Mouse (Mus musculus) intestine, embryonic 16.5 days (tissue): ENCODE measurements around the gene Zdhhc14. TPM values are rescaled to one million over a fixed set of nuclear protein-coding genes. Genes with fewer than 3 reads are reported as not detected.

Experiments used
- ATAC-seq: fragments of 200-750 bp; cut with Nextera tagmentation; 2 replicates; pipeline ENCODE4 v1.8.0; 2017; ENCODE audit warnings: moderate TSS enrichment, moderate library complexity
- H3K27ac ChIP-seq: fragments of 300-500 bp; sonication (generic); 2 replicates; pipeline ENCODE4 v1.5.1; 2014; ENCODE audit warnings: mild to moderate bottlenecking, low read length
- H3K27me3 ChIP-seq: fragments of 300-500 bp; sonication (generic); replicated peaks from 2 replicates; pipeline ENCODE4 v1.6.1; 2014; ENCODE audit warnings: low read length, control low read depth, mixed read lengths; ENCODE audit not compliant: control insufficient read depth, insufficient read depth
- H3K36me3 ChIP-seq: fragments of 300-500 bp; sonication (generic); 2 replicates; pipeline ENCODE4 v1.6.1; 2014; ENCODE audit warnings: low read length, control low read depth; ENCODE audit not compliant: control insufficient read depth, insufficient read depth
- H3K4me1 ChIP-seq: fragments of 300-500 bp; sonication (generic); 2 replicates; pipeline ENCODE4 v1.6.1; 2014; ENCODE audit warnings: low read length, control low read depth, mixed read lengths; ENCODE audit not compliant: control insufficient read depth, insufficient read depth
- H3K4me2 ChIP-seq: fragments of 300-500 bp; sonication (generic); 2 replicates; pipeline ENCODE4 v1.6.1; 2014; ENCODE audit warnings: low read depth, low read length, control low read depth
- H3K4me3 ChIP-seq: fragments of 300-500 bp; sonication (generic); 2 replicates; pipeline ENCODE4 v1.5.1; 2014; ENCODE audit warnings: mild to moderate bottlenecking, low read length
- H3K9ac ChIP-seq: fragments of 300-500 bp; sonication (generic); 2 replicates; pipeline ENCODE4 v1.6.1; 2014; ENCODE audit warnings: low read depth, low read length
- H3K9me3 ChIP-seq: fragments of 300-500 bp; sonication (generic); 2 replicates; pipeline ENCODE4 v1.6.1; 2016; ENCODE audit warnings: low read length, control low read depth; ENCODE audit not compliant: control insufficient read depth
- WGBS: fragments of 180-500 bp; shearing (Covaris S2); extraction: QIAGEN DNeasy Blood & Tissue Kit; methylation state at CpG from one replicate; pipeline ENCODE4 v1.1.7; 2014; 5-methylcytosine and 5-hydroxymethylcytosine counted together
- polyA plus RNA-seq: library from polyadenylated mRNA; unstranded; fragments of >200 nt; fragmentation: Nextera tagmentation; extraction: Ambion mirVana; gene quantifications from 2 replicates; pipeline ENCODE4 v1.2.1, GENCODE M21; 2015

The Zdhhc14 gene
- polyA plus RNA-seq, 1 experiment from 2014 or later = 0.48 TPM

- 84% methylated on average over 3 of the region's 3 CpGs for WGBS
- ATAC-seq = no peak
- H3K9ac ChIP-seq = no peak overlapping the region
Observed at GRCm38 (mm10) chr17:5746378-5746777, 254.0 kb downstream of the Zdhhc14 start.

DNA sequence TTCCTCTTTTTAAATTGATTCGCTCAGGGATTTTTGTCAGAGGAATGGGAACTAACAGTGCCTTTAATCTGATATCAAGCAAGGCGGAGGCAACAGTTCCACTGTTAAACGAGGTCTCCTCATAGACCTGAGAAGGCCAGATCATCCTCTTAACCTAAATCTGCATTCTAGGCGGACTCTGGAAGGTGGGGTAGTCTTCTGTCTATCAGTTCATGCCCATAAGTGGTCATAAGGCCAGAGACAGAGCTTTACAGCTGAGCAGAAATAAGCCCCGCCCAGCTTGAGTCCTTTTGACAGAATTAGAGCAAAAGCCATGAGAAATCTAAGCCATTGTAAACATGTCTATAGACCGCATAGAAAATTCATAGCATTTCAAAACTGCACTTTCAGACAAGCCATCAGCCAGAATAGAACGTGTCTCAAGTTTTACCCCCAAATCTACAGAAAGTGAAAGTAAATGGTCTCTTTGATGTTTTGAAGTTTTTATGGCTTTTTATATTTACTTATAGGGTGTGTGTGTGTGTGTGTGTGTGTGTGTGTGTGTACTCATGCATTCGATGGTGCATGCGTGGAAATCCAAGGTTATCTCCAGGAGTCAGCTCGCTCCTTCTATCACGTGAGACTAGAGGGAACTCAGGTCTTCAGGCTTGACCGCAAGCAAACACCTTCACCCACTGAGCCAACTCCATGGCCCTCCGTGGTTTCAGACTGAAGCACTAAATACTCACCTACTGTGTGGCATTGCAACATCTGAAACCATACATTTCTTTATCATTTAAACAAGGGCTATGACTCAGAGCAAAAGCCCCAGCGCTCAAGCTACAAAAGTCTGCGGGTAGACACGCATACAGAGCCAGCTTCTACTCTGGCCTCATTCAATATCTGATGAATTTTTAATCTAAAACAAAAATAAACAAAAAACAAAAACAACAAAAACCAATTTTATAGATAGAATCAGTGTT, 255.5 kb downstream of the Zdhhc14 start:
- Histone ChIP-seq H3K27me3 (no peaks in the 10 kb centered on the region), H3K27ac (no peak overlapping the region), H3K9ac (no peak overlapping the region), H3K4me2 (no peak overlapping the region; the same call in 1 of the 2 replicates), H3K4me3 (no peak overlapping the region), H3K36me3 (no peaks in the 10 kb centered on the region), H3K4me1 (no peaks in the 10 kb centered on the region; the same call in 1 of the 2 replicates), H3K9me3 (no peaks in the 10 kb centered on the region)
- peak; percentile 36; the same call in 1 of the 2 replicates for ATAC-seq
- 61% methylated on average over 16 of the region's 16 CpGs for whole genome bisulfite sequencing

More at GRCm38 (mm10) chr17:5746378-5746777, 254.0 kb downstream of the Zdhhc14 start:
- Histone ChIP-seq H3K27ac (no peak overlapping the region), H3K9me3 (no peaks in the 10 kb centered on the region), H3K4me3 (no peak overlapping the region), H3K27me3 (no peaks in the 10 kb centered on the region), H3K36me3 (no peaks in the 10 kb centered on the region), H3K4me1 (no peaks in the 10 kb centered on the region), H3K4me2 (no peak overlapping the region)

- Histone ChIP-seq H3K9me3 (no peaks in the 10 kb centered on the region), H3K9ac (no peak overlapping the region), H3K4me2 (no peak overlapping the region), H3K4me1 (no peaks in the 10 kb centered on the region; the same call in 1 of the 2 replicates), H3K27ac (no peak overlapping the region), H3K4me3 (no peak overlapping the region), H3K27me3 (no peaks in the 10 kb centered on the region), H3K36me3 (no peaks in the 10 kb centered on the region)
- no peak for ATAC-seq
- WGBS = 9% methylated on average over 4 of the region's 4 CpGs
Observed at GRCm38 (mm10) chr17:5748501-5748894, 256.1 kb downstream of the Zdhhc14 start.

DNA sequence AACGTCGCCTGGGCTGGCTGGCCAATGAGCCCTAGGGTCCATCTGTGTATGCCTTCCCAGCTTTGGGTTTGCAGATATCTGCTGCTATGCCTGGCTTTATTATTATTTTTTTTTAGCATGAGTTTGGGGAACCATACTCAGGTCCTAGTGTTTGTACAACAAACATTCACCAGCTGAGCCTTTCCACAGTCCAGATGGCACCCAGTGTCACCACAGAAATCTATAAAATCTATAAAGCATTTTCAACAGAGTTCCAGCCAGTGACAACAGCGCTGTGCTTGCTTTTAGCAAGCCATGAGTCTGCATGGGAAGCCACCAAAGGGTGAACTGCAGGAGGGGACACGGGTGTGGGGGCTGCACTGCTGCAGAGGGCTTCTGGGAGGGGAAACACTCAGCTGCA, 257.9 kb downstream of the Zdhhc14 start:
- no peak overlapping the region for H3K4me3 ChIP-seq
- ATAC-seq = no peak
- H3K36me3 ChIP-seq = no peaks in the 10 kb centered on the region
- H3K27me3 ChIP-seq = no peaks in the 10 kb centered on the region
- H3K4me1 ChIP-seq = no peaks in the 10 kb centered on the region; the same call in 1 of the 2 replicates
- H3K4me2 ChIP-seq = no peak overlapping the region
- H3K9ac ChIP-seq = no peak overlapping the region
- 78% methylated on average over 4 of the region's 4 CpGs for WGBS
- H3K9me3 ChIP-seq = no peaks in the 10 kb centered on the region
- no peak overlapping the region for H3K27ac ChIP-seq

DNA sequence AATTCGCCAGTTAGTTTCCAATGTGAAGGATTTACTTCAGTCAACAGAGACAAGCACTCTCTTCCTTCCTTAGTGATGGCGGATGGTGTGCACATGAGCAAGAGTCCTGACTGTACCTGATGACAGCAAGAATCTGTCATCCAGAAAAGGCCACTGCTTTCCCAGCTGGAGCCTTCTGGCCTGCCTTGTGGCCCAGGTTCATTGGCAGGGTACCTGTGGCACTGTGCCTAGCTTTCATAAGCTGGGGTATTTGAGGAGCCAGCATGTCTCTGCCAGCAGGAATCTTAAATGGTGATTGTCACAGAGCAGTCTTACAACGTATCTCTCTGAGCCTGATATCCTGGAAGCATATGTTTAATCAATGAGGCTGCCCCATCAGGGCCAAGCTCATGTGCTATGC, 258.7 kb downstream of the Zdhhc14 start:
- Histone ChIP-seq H3K36me3 (no peaks in the 10 kb centered on the region), H3K4me1 (no peaks in the 10 kb centered on the region; the same call in 1 of the 2 replicates), H3K27ac (no peak overlapping the region), H3K9ac (no peak overlapping the region), H3K27me3 (no peaks in the 10 kb centered on the region), H3K4me2 (no peak overlapping the region), H3K4me3 (no peak overlapping the region), H3K9me3 (no peaks in the 10 kb centered on the region)
- no peak for ATAC-seq
- WGBS = 79% methylated on average over 3 of the region's 3 CpGs

GRCm38 (mm10) chr17:5752322-5752715, 260.0 kb downstream of the Zdhhc14 start:
- H3K36me3 ChIP-seq = no peaks in the 10 kb centered on the region
- H3K9me3 ChIP-seq = no peaks in the 10 kb centered on the region
- H3K27ac ChIP-seq = no peak overlapping the region
- H3K4me3 ChIP-seq = peak overlapping the region; percentile 44; the same call in 1 of the 2 replicates
- H3K27me3 ChIP-seq = no peaks in the 10 kb centered on the region
- WGBS = 39% methylated on average over 2 of the region's 2 CpGs
- H3K4me2 ChIP-seq = peak overlapping the region; percentile 63; the same call in 1 of the 2 replicates
- ATAC-seq = no peak; the same call in 1 of the 2 replicates
- peak overlapping the region; percentile 61; the same call in 1 of the 2 replicates for H3K9ac ChIP-seq
- H3K4me1 ChIP-seq = no peaks in the 10 kb centered on the region; the same call in 1 of the 2 replicates

- no peaks in the 10 kb centered on the region for H3K27me3 ChIP-seq
- H3K4me1 ChIP-seq = no peaks in the 10 kb centered on the region; the same call in 1 of the 2 replicates
- no peaks in the 10 kb centered on the region for H3K36me3 ChIP-seq
- H3K9me3 ChIP-seq = no peaks in the 10 kb centered on the region
- WGBS = 10% methylated on average over 29 of the region's 29 CpGs
- H3K4me3 ChIP-seq = peak overlapping the region; percentile 44
- ATAC-seq = peak; percentile 61
- H3K4me2 ChIP-seq = peak overlapping the region; percentile 63
- H3K9ac ChIP-seq = peak overlapping the region; percentile 61
- H3K27ac ChIP-seq = no peak overlapping the region
Observed at GRCm38 (mm10) chr17:5752716-5753585, 260.6 kb downstream of the Zdhhc14 start.

GRCm38 (mm10) chr17:5755489-5755888, 263.1 kb downstream of the Zdhhc14 start:
- H3K9me3 ChIP-seq = no peaks in the 10 kb centered on the region
- H3K27me3 ChIP-seq = no peaks in the 10 kb centered on the region
- H3K27ac ChIP-seq = no peak overlapping the region
- no peaks in the 10 kb centered on the region; the same call in 1 of the 2 replicates for H3K4me1 ChIP-seq
- H3K36me3 ChIP-seq = no peaks in the 10 kb centered on the region
- WGBS = 59% methylated on average over 7 of the region's 7 CpGs
- H3K9ac ChIP-seq = no peak overlapping the region
- H3K4me2 ChIP-seq = no peak overlapping the region
- peak; percentile 25; the same call in 1 of the 2 replicates for ATAC-seq
- H3K4me3 ChIP-seq = no peak overlapping the region

DNA sequence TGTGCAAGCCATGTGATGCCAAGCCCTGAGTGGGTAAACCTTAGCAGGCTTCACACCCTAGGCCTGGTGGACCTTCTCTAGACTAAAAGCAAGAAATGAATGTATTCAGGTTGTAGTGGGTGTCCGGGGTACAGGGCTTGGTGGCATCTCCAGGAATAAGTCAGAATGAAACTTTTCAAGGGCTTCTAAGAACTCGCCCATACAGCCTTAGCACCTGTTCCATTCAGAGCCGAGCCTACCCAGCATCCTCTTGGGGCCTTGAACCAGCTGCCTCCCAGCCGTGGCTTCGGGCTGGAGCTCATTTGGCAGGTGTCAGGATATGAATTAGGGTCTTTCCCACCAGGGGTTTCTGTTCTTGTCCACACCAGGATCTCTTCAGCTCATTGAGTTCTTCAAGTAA, 263.7 kb downstream of the Zdhhc14 start:
- no peak overlapping the region for H3K27ac ChIP-seq
- H3K9ac ChIP-seq = no peak overlapping the region
- H3K4me3 ChIP-seq = no peak overlapping the region
- no peaks in the 10 kb centered on the region for H3K36me3 ChIP-seq
- H3K4me1 ChIP-seq = no peaks in the 10 kb centered on the region; the same call in 1 of the 2 replicates
- no peak for ATAC-seq
- H3K27me3 ChIP-seq = no peaks in the 10 kb centered on the region
- WGBS = 64% methylated on average over 5 of the region's 5 CpGs
- H3K9me3 ChIP-seq = no peaks in the 10 kb centered on the region
- no peak overlapping the region for H3K4me2 ChIP-seq
